Mouse (Mus musculus): ENCODE data around the gene Dlg2.

Dlg2 gene

GRCm38 (mm10) chr7:91862806-91863531, 1386.5 kb downstream of the Dlg2 start:
- in situ Hi-C loops (cut with MboI; ENCODE audit: low sequenced_read_pairs) = no loop called here

- in situ Hi-C loops (cut with MboI; ENCODE audit: low sequenced_read_pairs) = no loop called here
Measured at GRCm38 (mm10) chr7:91868919-91869318, 1392.4 kb downstream of the Dlg2 start.

DNA sequence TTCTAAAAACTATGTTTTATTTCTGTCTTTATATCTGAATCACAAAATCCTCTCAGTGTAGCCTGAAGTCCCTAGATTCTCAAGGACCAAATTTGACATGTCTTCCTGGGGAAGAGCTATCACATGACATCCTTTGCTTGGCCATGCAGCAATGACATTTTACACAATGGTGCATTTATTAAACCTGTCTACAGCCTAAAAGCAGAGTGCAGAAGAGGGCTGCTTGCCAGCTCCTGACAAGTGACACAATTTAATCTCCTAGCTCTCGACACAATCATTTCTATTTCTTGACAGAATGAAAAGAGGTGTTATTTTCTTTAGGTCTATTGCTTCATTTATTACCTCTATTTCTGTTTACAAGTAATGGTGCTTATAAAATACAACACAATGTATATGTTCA, 1400.4 kb downstream of the Dlg2 start:
- in situ Hi-C loops (cut with MboI; ENCODE audit: low sequenced_read_pairs) = no loop called here

GRCm38 (mm10) chr7:91877804-91878203, 1401.3 kb downstream of the Dlg2 start:
- in situ Hi-C loops (cut with MboI; ENCODE audit: low sequenced_read_pairs) = no loop called here

DNA sequence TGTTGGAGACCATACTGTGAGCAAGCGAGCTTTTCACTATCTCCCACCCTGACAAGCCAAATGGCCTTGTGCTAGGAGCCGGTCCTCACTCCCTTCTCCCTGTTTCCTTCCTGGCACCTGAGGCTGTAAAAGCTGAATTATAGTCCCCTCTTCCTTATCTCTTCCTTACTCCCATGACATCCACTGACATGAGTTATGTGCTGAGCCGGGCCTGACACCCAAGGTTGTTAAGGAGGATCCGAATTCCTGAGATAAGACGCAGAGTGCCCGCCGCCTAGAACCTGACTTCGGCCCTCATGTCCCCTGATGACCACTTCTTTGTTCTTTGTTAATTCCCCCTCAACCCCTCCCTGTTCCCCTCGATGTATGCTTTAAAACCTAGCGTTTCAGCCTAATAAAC, 1409.9 kb downstream of the Dlg2 start:
- in situ Hi-C loops (cut with MboI; ENCODE audit: low sequenced_read_pairs) = no loop called here

DNA sequence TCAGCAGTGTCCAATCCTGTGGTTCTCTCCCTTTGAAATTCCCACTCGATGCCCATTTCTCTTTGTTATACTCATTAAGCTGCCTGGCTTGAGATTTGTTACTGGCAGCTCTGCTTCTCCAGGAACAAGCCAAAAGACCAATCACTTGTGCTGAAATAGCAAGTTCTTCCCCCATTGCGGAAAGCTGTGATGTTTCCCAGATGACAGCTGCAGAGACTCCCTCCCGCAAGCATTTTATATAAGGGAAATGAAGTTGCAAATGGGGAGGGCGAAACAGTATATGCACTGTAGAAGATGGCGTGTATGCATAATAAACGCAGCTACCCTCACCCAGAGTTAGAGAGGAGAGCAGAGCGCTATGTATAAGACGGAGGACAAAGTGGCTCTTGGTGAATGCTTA, 1417.5 kb downstream of the Dlg2 start:
- in situ Hi-C loops (cut with MboI; ENCODE audit: low sequenced_read_pairs) = no loop called here

GRCm38 (mm10) chr7:91896935-91897334, 1420.5 kb downstream of the Dlg2 start:
- in situ Hi-C loops (cut with MboI; ENCODE audit: low sequenced_read_pairs) = no loop called here

DNA sequence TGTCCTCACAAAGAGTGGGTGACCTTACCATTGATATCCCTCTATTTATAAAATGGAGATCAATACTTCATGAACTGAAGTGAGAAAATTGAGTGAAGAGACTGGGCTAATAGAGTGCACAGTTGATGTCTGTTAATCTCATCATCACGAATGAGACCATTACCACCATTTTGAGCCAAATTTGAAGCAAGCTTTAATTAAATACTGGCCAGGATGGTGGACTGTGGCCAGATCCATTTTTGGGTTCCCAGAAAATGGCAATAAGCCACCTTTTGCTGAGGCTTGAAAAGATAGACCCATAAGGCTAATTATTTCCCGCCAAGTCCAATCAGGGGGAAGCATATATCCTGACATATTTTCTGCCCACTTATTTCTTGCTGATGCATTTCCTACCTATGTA, 1421.0 kb downstream of the Dlg2 start:
- in situ Hi-C loops (cut with MboI; ENCODE audit: low sequenced_read_pairs) = no loop called here

DNA sequence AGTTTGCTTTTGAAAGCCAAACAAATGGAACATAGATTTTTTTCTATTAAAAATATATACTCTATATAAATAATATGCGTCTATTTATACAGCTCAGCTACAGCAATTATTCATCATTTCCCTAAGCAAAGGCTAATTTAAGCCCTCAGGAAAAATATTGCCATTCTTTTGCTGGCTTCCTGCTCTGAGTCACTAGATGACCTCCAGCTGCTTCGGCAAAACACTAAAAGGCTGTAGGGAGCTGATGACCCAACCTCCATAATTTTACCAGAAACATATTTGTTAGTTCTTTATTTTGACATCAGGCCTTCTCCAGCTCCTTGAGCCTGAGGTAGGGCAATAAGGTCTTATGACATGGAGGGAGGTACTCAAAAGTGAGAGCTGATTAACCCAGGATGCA, 1426.0 kb downstream of the Dlg2 start:
- in situ Hi-C loops (cut with MboI; ENCODE audit: low sequenced_read_pairs) = no loop called here

- in situ Hi-C loops (cut with MboI; ENCODE audit: low sequenced_read_pairs) = no loop called here
Measured at GRCm38 (mm10) chr7:91916809-91917208, 1440.3 kb downstream of the Dlg2 start.

DNA sequence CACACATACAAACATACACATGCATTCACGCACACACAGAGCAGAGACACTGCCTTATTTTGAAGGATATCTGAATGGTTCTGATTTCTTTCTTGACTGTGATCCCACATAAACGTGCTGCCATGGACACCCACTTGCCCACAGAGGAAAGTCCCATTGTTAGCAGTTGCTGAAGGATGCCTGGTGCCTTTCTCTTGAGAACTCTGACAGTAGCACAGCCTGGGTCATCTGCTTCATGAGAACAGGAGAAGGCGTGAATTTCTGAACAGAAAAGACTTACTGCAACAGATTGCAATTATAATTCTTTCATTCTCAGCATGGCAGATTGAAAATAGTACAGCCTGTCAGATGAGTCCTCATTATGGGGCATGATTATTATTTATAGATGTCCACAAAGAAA, 1442.6 kb downstream of the Dlg2 start:
- in situ Hi-C loops (cut with MboI; ENCODE audit: low sequenced_read_pairs) = no loop called here

DNA sequence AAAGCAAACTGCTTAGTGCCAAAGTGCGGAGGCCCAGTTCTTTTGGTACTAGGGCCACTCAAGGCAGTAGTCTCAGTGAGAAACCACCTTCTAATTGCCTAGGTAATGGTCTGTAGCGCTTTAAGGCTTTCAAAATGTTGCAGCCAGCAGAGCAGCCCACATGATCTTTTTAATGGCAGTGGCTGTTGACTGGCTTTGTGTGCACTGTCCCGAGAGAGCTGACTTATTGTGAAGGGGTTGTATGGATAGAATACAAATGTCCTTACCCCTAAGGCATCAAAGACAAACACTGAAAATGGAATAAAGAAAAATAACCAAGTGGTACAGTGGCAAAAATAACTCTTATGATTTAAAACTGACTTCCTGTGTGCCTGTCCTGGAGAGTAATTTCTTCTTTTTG, 1443.3 kb downstream of the Dlg2 start:
- in situ Hi-C loops (cut with MboI; ENCODE audit: low sequenced_read_pairs) = no loop called here

DNA sequence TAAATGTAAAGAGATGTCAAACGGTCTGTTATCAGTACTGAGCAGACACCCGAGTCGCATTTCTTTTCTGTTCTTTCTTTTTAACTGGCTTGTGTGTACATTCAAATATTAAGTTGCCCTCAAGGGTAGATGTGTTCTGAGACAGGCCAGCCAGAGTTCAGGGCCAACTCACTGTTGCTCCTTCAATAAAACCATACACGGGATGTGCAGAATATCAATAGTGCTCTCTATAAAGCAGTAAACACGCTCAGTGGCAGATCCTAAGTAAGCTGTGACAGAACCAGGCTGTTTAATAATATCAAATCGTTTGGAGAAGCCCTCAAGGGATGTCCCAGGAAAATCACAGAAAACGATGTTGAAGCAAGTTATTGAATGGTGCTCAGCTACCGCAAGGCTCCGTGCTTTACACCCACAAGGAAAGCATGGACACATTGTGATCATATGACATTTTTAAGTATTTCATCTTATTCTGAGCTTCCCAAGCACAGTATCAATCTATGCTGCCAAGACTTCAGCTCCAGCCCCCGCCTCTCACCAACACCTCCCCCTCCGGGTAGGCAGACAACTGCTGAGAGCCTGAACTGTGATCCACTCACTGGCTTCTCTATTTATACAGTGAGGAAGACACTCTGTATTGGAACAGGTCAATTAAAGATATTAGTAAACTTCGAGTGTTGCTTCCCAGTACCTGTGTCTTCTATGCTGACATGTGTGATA, 1458.6 kb downstream of the Dlg2 start:
- in situ Hi-C loops (cut with MboI; ENCODE audit: low sequenced_read_pairs) = no loop called here

DNA sequence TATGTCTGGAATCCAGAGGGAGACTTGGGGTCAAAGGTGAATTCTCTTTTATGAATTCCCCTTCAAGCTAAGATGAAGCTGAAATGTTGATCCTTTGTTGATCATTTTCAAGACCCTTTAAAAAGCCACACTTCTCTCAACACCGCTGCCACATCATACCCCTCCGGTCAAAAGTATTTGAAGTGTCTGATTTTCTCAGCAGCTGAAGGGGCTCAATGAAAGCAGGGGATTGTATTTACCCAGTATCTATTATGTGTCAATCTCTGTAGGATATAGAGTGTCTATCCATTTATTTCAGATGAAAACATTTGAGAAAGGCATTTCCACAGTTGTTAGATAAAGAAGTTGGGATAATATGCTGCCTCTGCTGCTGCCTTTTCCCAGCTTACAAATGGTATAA, 1459.7 kb downstream of the Dlg2 start:
- in situ Hi-C loops (cut with MboI; ENCODE audit: low sequenced_read_pairs) = no loop called here

DNA sequence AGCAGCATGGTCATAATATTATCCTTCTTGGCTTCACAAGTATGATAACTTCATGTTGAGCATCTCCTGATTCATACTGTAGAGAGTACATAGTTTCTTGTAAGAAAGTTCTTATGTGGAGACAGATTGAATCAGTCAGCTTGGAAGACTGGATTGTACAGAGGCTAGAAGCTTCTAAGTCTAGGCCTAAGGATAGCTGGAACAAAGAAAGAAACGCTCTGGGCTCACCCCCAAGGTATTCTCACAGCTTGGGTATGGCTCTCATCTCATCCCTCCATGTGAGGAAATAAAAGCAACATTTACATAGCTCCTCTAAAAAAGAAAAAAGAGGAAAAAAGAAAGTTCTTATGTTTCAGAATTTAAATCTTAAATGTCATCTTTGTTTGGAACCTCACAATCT, 1466.8 kb downstream of the Dlg2 start:
- in situ Hi-C loops (cut with MboI; ENCODE audit: low sequenced_read_pairs) = no loop called here

GRCm38 (mm10) chr7:91955584-91955983, 1479.1 kb downstream of the Dlg2 start:
- in situ Hi-C loops (cut with MboI; ENCODE audit: low sequenced_read_pairs) = no loop called here

DNA sequence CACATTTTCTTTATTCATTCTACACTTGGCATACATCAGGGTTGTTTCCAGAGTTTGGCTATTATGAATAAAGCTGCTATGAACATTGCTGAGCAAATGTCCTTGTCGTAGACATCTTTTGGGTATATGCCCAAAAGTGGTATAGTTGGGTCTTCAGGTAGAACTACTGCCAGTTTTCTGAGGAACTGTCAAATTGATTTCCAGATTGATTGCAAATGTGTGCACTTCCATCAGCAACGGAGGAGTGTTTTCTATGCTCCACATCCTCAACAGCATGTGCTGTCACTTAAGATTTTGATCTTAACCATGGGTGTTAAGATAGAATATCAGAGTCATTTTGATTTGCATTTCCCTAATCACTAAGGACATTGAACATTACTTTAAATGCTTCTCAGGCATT, 1486.5 kb downstream of the Dlg2 start:
- in situ Hi-C loops (cut with MboI; ENCODE audit: low sequenced_read_pairs) = no loop called here

DNA sequence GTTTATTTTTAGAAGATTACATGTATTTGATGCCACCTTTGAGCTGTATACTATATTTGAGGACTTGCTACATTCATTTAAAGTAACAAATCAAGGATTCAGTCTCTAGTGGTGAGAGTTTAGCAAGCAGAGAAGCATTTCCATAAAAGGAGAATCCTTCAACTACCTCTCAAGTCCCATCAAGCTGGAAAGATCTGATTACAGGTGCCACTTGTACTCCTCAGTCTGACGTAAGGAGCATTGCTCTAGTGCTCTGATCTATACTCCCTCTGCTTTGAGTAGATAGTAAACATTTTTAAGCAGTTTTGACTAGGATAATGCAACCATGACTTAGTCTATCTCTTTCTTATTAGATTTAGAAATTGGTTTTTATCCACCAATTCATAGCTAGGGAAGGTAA, 1496.5 kb downstream of the Dlg2 start:
- in situ Hi-C loops (cut with MboI; ENCODE audit: low sequenced_read_pairs) = no loop called here

DNA sequence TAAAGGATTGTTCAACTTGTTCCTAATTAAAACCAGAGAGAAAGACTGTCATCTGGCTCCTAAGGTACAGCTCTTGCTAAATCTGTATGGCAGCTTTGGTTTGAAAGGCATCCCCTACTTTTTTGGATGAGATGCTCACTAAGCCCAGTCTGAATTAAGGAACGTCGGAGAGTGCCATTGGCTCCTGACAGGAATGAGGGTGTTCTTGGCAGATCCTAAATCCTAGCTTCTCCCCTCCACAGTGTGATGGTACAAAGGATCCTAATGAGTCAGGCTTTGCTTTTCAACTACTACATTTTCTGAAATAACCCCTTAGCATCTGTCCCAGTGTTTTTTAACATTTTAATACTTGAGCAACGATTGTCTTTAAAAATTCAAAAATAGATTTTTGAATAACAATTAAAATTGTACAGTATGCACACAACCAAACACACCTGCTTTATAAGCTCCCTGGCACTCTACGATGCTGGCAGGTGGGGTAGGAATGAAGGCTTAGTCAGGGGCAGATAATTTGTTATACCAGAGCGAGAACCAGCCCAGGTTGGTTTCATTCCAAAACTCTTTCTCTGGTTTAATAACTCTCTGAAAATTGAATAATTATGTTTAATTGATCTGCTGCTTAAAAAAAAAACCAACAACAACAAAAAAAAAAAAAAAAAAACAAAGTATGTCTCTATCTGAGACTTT, 1527.4 kb downstream of the Dlg2 start:
- in situ Hi-C loops (cut with MboI; ENCODE audit: low sequenced_read_pairs) = no loop called here

DNA sequence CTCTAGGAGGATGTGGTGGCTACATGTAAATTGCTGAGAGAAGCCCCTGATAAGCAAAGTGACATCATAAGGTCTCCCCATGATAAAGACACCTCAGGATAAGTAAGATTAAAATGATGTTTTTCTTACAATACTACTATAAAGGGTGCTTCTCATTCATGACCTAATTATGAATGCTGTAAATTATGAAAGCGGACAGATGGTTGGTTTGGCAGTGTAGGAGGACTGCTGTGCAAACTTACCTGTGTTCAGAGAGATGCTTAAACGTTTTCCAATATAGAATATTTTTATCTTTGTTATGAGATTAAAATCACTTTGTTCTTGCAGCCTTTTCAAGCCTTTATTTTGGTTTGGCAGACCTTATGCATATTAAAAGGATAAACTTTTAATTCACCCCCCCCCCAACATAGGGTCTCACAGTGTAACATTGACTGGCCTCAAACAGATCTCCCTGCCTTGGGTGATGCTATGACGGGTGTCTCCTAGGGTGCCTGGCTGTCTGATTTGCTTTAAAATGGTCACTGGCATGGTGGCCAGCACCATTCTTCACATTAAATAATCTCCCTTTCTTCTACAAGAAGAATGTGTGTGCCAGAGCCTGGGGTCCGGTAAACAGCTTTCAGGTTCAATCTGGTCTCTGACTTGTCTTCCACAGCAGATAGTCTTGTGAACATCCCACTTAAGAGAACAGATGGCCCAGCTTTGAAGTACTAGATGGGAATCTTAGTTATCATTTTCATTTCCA, 1529.4 kb downstream of the Dlg2 start:
- in situ Hi-C loops (cut with MboI; ENCODE audit: low sequenced_read_pairs) = no loop called here

- in situ Hi-C loops (cut with MboI; ENCODE audit: low sequenced_read_pairs) = no loop called here
Measured at GRCm38 (mm10) chr7:92008702-92009101, 1532.2 kb downstream of the Dlg2 start.

Measured in CH12F3 (cell line).